Mouse (Mus musculus) brain, embryonic 14.5 days (tissue): Measurements from ENCODE around the gene Slc6a20a.

Source experiments
- CTCF ChIP-seq: fragments of 200-500 bp; IDR thresholded peaks from 2 replicates; pipeline ENCODE4 v1.5.1; 2012; ENCODE audit warnings: inconsistent platforms, mild to moderate bottlenecking, moderate library complexity, borderline replicate concordance; ENCODE audit not compliant: insufficient read depth, insufficient read length; ENCODE audit errors: extremely low read depth
- POLR2A ChIP-seq: fragments of 200-500 bp; IDR thresholded peaks from 2 replicates; pipeline ENCODE4 v1.6.1; 2012; ENCODE audit warnings: mild to moderate bottlenecking, inconsistent platforms, borderline replicate concordance; ENCODE audit not compliant: poor library complexity, insufficient read depth, insufficient read length, severe bottlenecking; ENCODE audit errors: extremely low read depth

DNA sequence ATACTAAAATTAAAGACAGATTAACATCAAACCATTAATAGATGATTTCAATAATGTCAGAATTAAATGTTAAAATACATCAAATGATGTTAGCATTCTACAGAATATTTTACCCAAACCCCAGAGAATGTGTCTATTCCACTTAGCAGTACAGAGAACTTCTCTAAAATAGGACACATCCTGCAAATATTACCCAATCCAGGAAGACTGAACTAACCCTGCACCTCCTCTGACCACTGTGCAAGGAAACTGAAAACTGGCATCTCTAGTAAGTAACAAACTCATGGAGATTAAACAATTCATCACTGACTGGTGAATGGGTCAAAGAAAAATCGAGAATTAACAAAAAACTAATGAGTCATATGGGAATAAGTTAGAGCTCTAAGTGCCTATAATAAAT, 77.2 kb downstream of the Slc6a20a start:
- no peak for TF ChIP-seq CTCF
- no peak for TF ChIP-seq POLR2A
